Mouse (Mus musculus): Measurements from ENCODE around the gene Batf2.
"Not testable (repeated sequence)": the region's sequence is repeated elsewhere in the genome, so short reads cannot be mapped to it uniquely, and the experiment has no call there.

Batf2 gene

GRCm38 (mm10) chr19:6132171-6132827, 8.5 kb upstream of the Batf2 start:
- DNase-seq: no peak

- DNase-seq: not testable (repeated sequence)
These were observed 7.6 kb upstream of the Batf2 start for GRCm38 (mm10) chr19:6133197-6133596.

- no peak for DNase-seq
These were observed 4.4 kb upstream of the Batf2 start for GRCm38 (mm10) chr19:6136397-6136796.

- no peak for DNase-seq
These were observed 1.1 kb upstream of the Batf2 start for GRCm38 (mm10) chr19:6139701-6140100.

- DNase-seq: no peak
These were observed 457 bp upstream of the Batf2 start for GRCm38 (mm10) chr19:6140374-6140677.

GRCm38 (mm10) chr19:6141394-6141749, 589 bp downstream of the Batf2 start, which contains the start of gene Arl2:
TSS of gene Arl2 (minus strand) at chr19:6141548.
- peak; percentile 71 to 75 for DNase-seq

GRCm38 (mm10) chr19:6144842-6145241, 4.1 kb downstream of the Batf2 start:
- no peak for DNase-seq

GRCm38 (mm10) chr19:6155174-6155573, 14.4 kb downstream of the Batf2 start:
- DNase-seq: no peak

- no peak for DNase-seq
These were observed 15.6 kb downstream of the Batf2 start for GRCm38 (mm10) chr19:6156372-6156771.

GRCm38 (mm10) chr19:6157220-6157619, 16.4 kb downstream of the Batf2 start:
- no peak for DNase-seq

GRCm38 (mm10) chr19:6163872-6164547, 23.2 kb downstream of the Batf2 start:
- no peak for DNase-seq

GRCm38 (mm10) chr19:6166750-6167149, 26.0 kb downstream of the Batf2 start:
- DNase-seq: no peak

GRCm38 (mm10) chr19:6171215-6171614, 30.4 kb downstream of the Batf2 start:
- DNase-seq: no peak

- DNase-seq: no peak
These were observed 34.0 kb downstream of the Batf2 start for GRCm38 (mm10) chr19:6174771-6175170.

GRCm38 (mm10) chr19:6178775-6179174, 38.0 kb downstream of the Batf2 start:
- DNase-seq: no peak

GRCm38 (mm10) chr19:6181629-6182028, 40.8 kb downstream of the Batf2 start:
- DNase-seq: no peak

GRCm38 (mm10) chr19:6182534-6182933, 41.8 kb downstream of the Batf2 start:
- no peak for DNase-seq

GRCm38 (mm10) chr19:6184131-6184530, 43.3 kb downstream of the Batf2 start, which contains the start of gene Majin:
TSS of gene Majin (plus strand) at chr19:6184388.
- DNase-seq: no peak

- no peak for DNase-seq
These were observed 63.5 kb downstream of the Batf2 start for GRCm38 (mm10) chr19:6204265-6204664.

- DNase-seq: no peak
These were observed 65.9 kb downstream of the Batf2 start for GRCm38 (mm10) chr19:6206716-6207115.

- DNase-seq: no peak
These were observed 75.4 kb downstream of the Batf2 start for GRCm38 (mm10) chr19:6216046-6216705.

GRCm38 (mm10) chr19:6218606-6219005, 77.8 kb downstream of the Batf2 start:
- DNase-seq: no peak
